Mouse (Mus musculus): ENCODE results near the gene Laptm4a. TPM values are rescaled to one million over a fixed set of nuclear protein-coding genes. Genes with fewer than 3 reads are reported as not detected.

Laptm4a gene
- polyA plus RNA-seq, 1 experiment = 132 TPM

GRCm38 (mm10) chr12:8898879-8899785 lies 22.3 kb upstream of the Laptm4a start:
- H3K4me3 ChIP-seq (replicated peaks; ENCODE audit: control insufficient read depth, low read depth, low read length) = no peak overlapping the region
- H3K4me1 ChIP-seq (ENCODE audit: control insufficient read depth, insufficient read depth, low read length) = no peaks in the 10 kb centered on the region; the same call in none of the 2 replicates
- TF ChIP-seq CTCF (IDR thresholded peaks at IDR 0.05; ENCODE audit: control insufficient read depth, insufficient read depth, low read length) (no peak), POLR2A (IDR thresholded peaks at IDR 0.05; ENCODE audit: borderline replicate concordance, control insufficient read depth, low read depth, low read length) (no peak)
- H3K27ac ChIP-seq (ENCODE audit: control insufficient read depth, insufficient read depth, low read depth, low read length, poor library complexity) = no peak overlapping the region
- WGBS = 78% methylated on average over 19 of the region's 19 CpGs

- 62% methylated on average over 4 of the region's 4 CpGs for WGBS
- Histone ChIP-seq H3K4me3 (replicated peaks; ENCODE audit: control insufficient read depth, low read depth, low read length) (no peak overlapping the region), H3K4me1 (ENCODE audit: control insufficient read depth, insufficient read depth, low read length) (no peaks in the 10 kb centered on the region; the same call in none of the 2 replicates), H3K27ac (ENCODE audit: control insufficient read depth, insufficient read depth, low read depth, low read length, poor library complexity) (no peak overlapping the region)
- TF ChIP-seq POLR2A (IDR thresholded peaks at IDR 0.05; ENCODE audit: borderline replicate concordance, control insufficient read depth, low read depth, low read length) (no peak), CTCF (IDR thresholded peaks at IDR 0.05; ENCODE audit: control insufficient read depth, insufficient read depth, low read length) (no peak)
These were observed 21.3 kb upstream of the Laptm4a start for GRCm38 (mm10) chr12:8900107-8900698.

- Histone ChIP-seq H3K4me1 (ENCODE audit: control insufficient read depth, insufficient read depth, low read length) (no peaks in the 10 kb centered on the region; the same call in none of the 2 replicates), H3K4me3 (replicated peaks; ENCODE audit: control insufficient read depth, low read depth, low read length) (no peak overlapping the region), H3K27ac (ENCODE audit: control insufficient read depth, insufficient read depth, low read depth, low read length, poor library complexity) (no peak overlapping the region)
- no peak for TF ChIP-seq POLR2A (IDR thresholded peaks at IDR 0.05; ENCODE audit: borderline replicate concordance, control insufficient read depth, low read depth, low read length)
- no peak for TF ChIP-seq CTCF (IDR thresholded peaks at IDR 0.05; ENCODE audit: control insufficient read depth, insufficient read depth, low read length)
- 47% methylated on average over 5 of the region's 5 CpGs for WGBS
These were observed 20.4 kb upstream of the Laptm4a start for GRCm38 (mm10) chr12:8900919-8901663.

- Histone ChIP-seq H3K27ac (ENCODE audit: control insufficient read depth, insufficient read depth, low read depth, low read length, poor library complexity) (no peak overlapping the region), H3K4me1 (ENCODE audit: control insufficient read depth, insufficient read depth, low read length) (no peaks in the 10 kb centered on the region; the same call in none of the 2 replicates), H3K4me3 (replicated peaks; ENCODE audit: control insufficient read depth, low read depth, low read length) (no peak overlapping the region)
- no peak for TF ChIP-seq POLR2A (IDR thresholded peaks at IDR 0.05; ENCODE audit: borderline replicate concordance, control insufficient read depth, low read depth, low read length)
- no peak for TF ChIP-seq CTCF (IDR thresholded peaks at IDR 0.05; ENCODE audit: control insufficient read depth, insufficient read depth, low read length)
- WGBS = 81% methylated on average over 2 of the region's 2 CpGs
These were observed 19.5 kb upstream of the Laptm4a start for GRCm38 (mm10) chr12:8901934-8902333.

- Histone ChIP-seq H3K4me1 (ENCODE audit: control insufficient read depth, insufficient read depth, low read length) (no peaks in the 10 kb centered on the region; the same call in none of the 2 replicates), H3K27ac (ENCODE audit: control insufficient read depth, insufficient read depth, low read depth, low read length, poor library complexity) (no peak overlapping the region), H3K4me3 (replicated peaks; ENCODE audit: control insufficient read depth, low read depth, low read length) (no peak overlapping the region)
- 72% methylated on average over 3 of the region's 3 CpGs for WGBS
- TF ChIP-seq POLR2A (IDR thresholded peaks at IDR 0.05; ENCODE audit: borderline replicate concordance, control insufficient read depth, low read depth, low read length) = no peak
- no peak for TF ChIP-seq CTCF (IDR thresholded peaks at IDR 0.05; ENCODE audit: control insufficient read depth, insufficient read depth, low read length)
These were observed 19.0 kb upstream of the Laptm4a start for GRCm38 (mm10) chr12:8902479-8902878.

- no peaks in the 10 kb centered on the region for H3K4me1 ChIP-seq (ENCODE audit: control insufficient read depth, insufficient read depth, low read length)
- H3K4me3 ChIP-seq (replicated peaks; ENCODE audit: control insufficient read depth, low read depth, low read length) = no peak overlapping the region
- no peak for TF ChIP-seq CTCF (IDR thresholded peaks at IDR 0.05; ENCODE audit: control insufficient read depth, insufficient read depth, low read length)
- no peak overlapping the region for H3K27ac ChIP-seq (ENCODE audit: control insufficient read depth, insufficient read depth, low read depth, low read length, poor library complexity)
- 52% methylated on average over 16 of the region's 16 CpGs for WGBS
These were observed 8.4 kb upstream of the Laptm4a start for GRCm38 (mm10) chr12:8912860-8913685.

GRCm38 (mm10) chr12:8913701-8914340 lies 7.6 kb upstream of the Laptm4a start:
- H3K4me3 ChIP-seq (replicated peaks; ENCODE audit: control insufficient read depth, low read depth, low read length) = no peak overlapping the region
- TF ChIP-seq POLR2A (IDR thresholded peaks at IDR 0.05; ENCODE audit: borderline replicate concordance, control insufficient read depth, low read depth, low read length) (no peak), CTCF (IDR thresholded peaks at IDR 0.05; ENCODE audit: control insufficient read depth, insufficient read depth, low read length) (no peak)
- H3K4me1 ChIP-seq (ENCODE audit: control insufficient read depth, insufficient read depth, low read length) = no peaks in the 10 kb centered on the region
- H3K27ac ChIP-seq (ENCODE audit: control insufficient read depth, insufficient read depth, low read depth, low read length, poor library complexity) = no peak overlapping the region
- WGBS = 80% methylated on average over 9 of the region's 9 CpGs

Measured in bone marrow, adult 2 months (tissue).